Mouse (Mus musculus): ENCODE measurements around the gene Fry.
"Not testable (repeated sequence)": the region's sequence is repeated elsewhere in the genome, so short reads cannot be mapped to it uniquely, and the experiment has no call there.

The Fry gene

GRCm38 (mm10) chr5:150466132-150466531 lies 347.7 kb downstream of the Fry start:
- DNase-seq = no peak

- DNase-seq = no peak
These were observed 350.0 kb downstream of the Fry start for GRCm38 (mm10) chr5:150468431-150468830.

DNA sequence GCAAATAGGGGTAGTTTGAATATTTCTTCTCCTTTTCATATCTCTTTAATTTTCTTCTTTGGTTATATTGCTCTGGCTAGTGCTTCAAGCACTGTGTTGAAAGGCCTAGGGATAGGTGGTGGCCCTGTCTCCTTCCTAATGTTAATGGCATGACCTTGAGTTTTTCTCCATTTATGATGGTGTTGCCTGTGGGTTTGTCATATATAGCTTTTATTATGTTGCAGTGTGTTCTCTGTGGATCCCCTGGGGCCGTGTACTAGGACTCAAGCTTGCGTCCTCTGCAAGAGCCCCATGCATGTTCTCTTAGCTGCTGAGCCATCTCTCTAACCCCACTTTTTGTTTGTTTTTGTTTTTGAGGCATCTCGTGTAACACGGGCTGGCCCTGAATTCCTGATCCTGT lies 358.9 kb downstream of the Fry start:
- DNase-seq = no peak

GRCm38 (mm10) chr5:150478612-150479011 lies 360.2 kb downstream of the Fry start:
- no peak for DNase-seq

- DNase-seq = peak; percentile 4 to 19
These were observed 366.8 kb downstream of the Fry start for GRCm38 (mm10) chr5:150485198-150485597.

DNA sequence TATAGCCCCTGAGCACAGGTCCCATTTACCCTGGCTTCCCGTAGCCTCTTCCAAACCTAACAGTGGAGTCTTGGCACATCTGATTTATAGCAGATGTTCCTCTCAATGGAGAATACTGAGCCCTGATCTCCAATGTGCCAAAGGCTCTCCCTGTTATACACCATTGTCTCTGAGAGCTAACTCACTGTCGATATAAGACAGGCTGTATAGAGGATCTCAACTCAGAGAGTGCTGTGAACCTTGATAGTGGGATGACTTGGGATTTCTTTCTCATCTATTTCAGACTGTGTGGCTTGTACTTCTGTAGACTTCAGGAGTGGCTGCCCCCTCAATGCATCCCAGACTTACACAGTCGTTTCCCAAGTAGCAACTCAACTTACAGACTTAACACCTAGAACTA lies 371.8 kb downstream of the Fry start:
- DNase-seq = no peak

- DNase-seq = no peak
These were observed 372.4 kb downstream of the Fry start for GRCm38 (mm10) chr5:150490821-150491220.

DNA sequence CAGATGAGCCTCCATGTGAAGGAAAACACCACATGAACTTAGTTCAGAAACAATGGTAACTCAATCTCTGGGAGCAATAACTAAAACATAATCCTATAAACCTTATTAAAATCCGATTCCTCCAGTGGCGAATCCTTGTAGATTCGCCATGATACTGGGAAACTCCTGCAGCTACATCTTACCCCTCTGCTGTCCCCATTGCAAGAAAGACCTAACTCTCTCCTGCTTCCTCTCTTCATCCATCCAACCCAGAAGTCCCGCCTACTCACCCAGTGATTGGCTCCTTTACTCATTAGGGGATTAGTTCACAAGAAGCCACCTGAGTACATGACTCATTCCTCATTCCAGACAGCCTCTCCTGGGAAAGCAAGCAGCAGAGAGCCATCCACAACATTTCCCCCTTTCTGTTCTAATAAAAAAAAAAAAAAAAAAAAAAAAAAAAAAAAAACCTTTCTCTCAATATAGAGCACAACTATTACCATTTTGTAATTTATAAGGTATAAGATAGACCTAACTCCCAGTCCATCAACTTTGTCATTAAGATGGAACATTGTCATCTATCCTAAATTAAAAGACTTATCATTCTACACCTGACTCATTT lies 373.2 kb downstream of the Fry start:
- DNase-seq = not testable (repeated sequence)

- DNase-seq = peak; percentile 61 to 64
These were observed 377.3 kb downstream of the Fry start for GRCm38 (mm10) chr5:150495792-150496191.

DNA sequence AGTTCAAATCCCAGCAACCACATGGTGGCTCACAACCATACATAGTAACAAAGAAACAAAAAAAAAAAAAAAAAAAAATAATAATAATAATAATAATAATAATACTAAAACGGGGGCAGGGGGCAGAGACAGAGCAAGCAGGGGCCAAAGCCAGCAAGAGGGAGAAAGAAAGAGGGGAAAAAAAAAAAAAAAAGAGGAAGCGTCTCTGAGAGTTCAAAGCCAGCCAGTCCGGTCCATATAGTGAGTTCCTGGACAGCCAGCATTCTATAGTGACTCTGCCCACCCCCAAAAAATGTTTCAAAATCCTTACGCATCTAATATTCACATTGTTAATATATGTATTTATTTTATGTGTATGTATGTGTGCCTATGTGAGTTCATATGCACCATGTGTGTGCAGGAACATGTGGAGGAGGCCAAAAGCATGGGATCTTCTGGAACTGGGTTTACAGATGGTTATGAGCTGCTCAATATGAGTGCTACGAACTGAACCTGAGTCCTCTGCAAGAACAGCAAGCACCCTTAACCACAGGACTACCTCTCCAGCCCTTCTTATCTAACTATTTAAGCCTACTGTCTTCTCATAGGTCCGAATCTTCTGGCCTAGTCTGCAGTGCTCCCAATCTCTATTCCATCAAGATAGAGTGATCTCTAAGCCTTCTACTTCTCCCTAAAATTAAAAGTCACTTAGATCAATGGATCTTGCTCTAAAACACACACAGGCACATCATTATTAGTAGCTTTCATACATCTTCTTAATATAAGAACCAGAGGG lies 392.2 kb downstream of the Fry start:
- no peak for DNase-seq

DNA sequence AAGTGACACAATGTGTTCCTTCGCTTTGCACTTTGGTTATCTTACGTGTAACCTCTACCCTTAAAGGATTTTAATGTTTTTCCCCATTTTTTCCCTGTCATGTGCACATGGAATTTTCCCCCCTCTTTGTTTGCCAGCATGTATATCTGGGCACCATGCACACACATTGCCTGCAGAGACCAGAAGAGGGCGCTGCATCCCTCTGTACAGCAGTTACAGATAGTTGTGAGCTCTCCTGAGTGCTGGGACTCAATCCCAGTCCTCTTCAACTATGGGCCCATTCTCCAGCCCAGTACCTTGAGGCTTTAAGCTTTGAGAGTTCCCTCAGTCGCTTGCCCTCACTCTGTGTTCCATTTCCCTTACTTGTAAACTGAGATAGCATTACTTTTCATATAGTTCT lies 394.8 kb downstream of the Fry start:
- no peak for DNase-seq

- DNase-seq = no peak
These were observed 395.6 kb downstream of the Fry start for GRCm38 (mm10) chr5:150514027-150514426.

- DNase-seq = no peak
These were observed 399.6 kb downstream of the Fry start, which contains the start of gene Zar1l for GRCm38 (mm10) chr5:150518064-150518463. TSS of gene Zar1l (minus strand) at chr5:150518164.

- peak in 1 of 2 experiments; percentile 7 for DNase-seq
These were observed 401.1 kb downstream of the Fry start for GRCm38 (mm10) chr5:150519551-150519950.

- DNase-seq = peak; percentile 94 to 95
These were observed 403.8 kb downstream of the Fry start, which contains the start of gene Brca2 for GRCm38 (mm10) chr5:150521937-150522866. TSS of gene Brca2 (plus strand) at chr5:150522630.

DNA sequence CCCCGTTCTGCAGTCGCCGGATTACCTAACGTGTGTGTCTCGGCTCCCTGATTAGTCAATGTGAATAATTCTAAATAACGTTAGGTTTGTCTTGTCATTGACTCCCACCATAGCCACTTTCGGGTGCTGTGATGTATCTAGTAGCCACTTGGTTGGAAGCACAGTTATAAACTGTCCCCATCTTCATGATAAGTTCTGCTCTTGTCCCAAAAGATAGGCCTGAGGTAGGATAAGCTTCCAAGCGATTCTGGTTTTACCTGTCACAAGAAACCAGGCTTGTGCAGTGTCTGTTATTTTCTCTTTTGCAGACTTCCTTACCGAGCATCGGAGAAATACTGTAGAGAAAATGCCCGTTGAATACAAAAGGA lies 404.4 kb downstream of the Fry start:
- no peak for DNase-seq

- no peak for DNase-seq
These were observed 406.8 kb downstream of the Fry start for GRCm38 (mm10) chr5:150525239-150525638.

GRCm38 (mm10) chr5:150541302-150541701 lies 422.9 kb downstream of the Fry start:
- no peak for DNase-seq

- no peak for DNase-seq
These were observed 424.7 kb downstream of the Fry start for GRCm38 (mm10) chr5:150543184-150543583.
